Mouse (Mus musculus) limb, embryonic 10.5 days (tissue): ENCODE results near the gene AA986860. TPM values are rescaled to one million over a fixed set of nuclear protein-coding genes. Genes with fewer than 3 reads are reported as not detected.
A peak's percentile ranks its signal among the peaks of the same experiment; 100 is the strongest.

Source experiments
- DNase-seq: peaks from one replicate; pipeline ENCODE4 v3.0.0-alpha.2; 2017; ENCODE audit warnings: low spot score
- H3K27ac ChIP-seq: fragments of 300-500 bp; sonication (generic); 2 replicates; pipeline ENCODE4 v1.5.1; 2016; ENCODE audit warnings: mild to moderate bottlenecking
- H3K27me3 ChIP-seq: fragments of 300-500 bp; sonication (generic); 2 replicates; pipeline ENCODE4 v1.6.1; 2016; ENCODE audit warnings: low read depth, mild to moderate bottlenecking; ENCODE audit not compliant: poor library complexity, severe bottlenecking
- H3K36me3 ChIP-seq: fragments of 300-500 bp; sonication (generic); 2 replicates; pipeline ENCODE4 v1.6.1; 2016; ENCODE audit warnings: mild to moderate bottlenecking, moderate library complexity
- H3K4me1 ChIP-seq: fragments of 300-500 bp; sonication (generic); 2 replicates; pipeline ENCODE4 v1.6.1; 2016
- H3K4me3 ChIP-seq: fragments of 300-500 bp; sonication (generic); 2 replicates; pipeline ENCODE4 v1.5.1; 2016; ENCODE audit warnings: mild to moderate bottlenecking, moderate library complexity
- H3K9me3 ChIP-seq: fragments of 300-500 bp; sonication (generic); replicated peaks from 2 replicates; pipeline ENCODE4 v1.6.1; 2016; ENCODE audit warnings: mild to moderate bottlenecking
- WGBS: fragments of 180-500 bp; shearing (Covaris S2); methylation state at CpG from one replicate; pipeline ENCODE4 v1.1.7; 2016; 5-methylcytosine and 5-hydroxymethylcytosine counted together
- polyA plus RNA-seq: library from polyadenylated mRNA; unstranded; fragments of >200 nt; fragmentation: Nextera tagmentation; extraction: Ambion mirVana; gene quantifications from 2 replicates; pipeline ENCODE4 v1.2.1, GENCODE M21; 2016

The AA986860 gene
- polyA plus RNA-seq, 1 experiment from 2014 or later: 0.38 TPM

DNA sequence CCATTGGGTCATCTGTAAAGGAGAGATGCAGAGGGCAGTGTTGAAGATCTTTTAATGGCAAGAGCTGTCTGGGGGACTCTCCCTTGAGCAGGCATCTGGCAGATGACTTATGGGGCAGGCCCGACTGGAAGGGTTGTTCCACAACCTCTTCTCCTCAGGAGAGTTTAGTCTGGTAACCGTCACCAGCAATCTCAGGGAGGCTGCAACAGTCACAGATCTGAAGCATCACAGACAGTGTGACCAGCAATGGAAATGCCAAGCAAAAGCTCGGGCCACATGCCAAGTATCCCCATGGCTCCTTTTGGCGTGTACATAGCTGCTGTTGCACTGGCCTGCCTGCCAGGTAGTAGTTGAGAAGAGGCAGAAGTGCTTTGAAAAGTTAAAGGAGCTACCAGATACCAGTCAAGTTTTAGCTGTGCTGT lies 8.5 kb downstream of the AA986860 start:
- Histone ChIP-seq H3K36me3 (no peaks in the 10 kb centered on the region), H3K27ac (no peak overlapping the region), H3K9me3 (no peaks in the 10 kb centered on the region), H3K27me3 (0 out of 2 replicates have a peak, but pooled peaks cover 3% of the 10 kb centered on the region), H3K4me1 (peaks cover 9% of the 10 kb centered on the region; the same call in 1 of the 2 replicates), H3K4me3 (no peak overlapping the region)
- DNase-seq: no peak
- 70% methylated on average over 4 of the region's 4 CpGs for WGBS

GRCm38 (mm10) chr1:130740781-130741720 lies 9.3 kb downstream of the AA986860 start:
- H3K36me3 ChIP-seq: no peaks in the 10 kb centered on the region
- peaks cover 9% of the 10 kb centered on the region; the same call in 1 of the 2 replicates for H3K4me1 ChIP-seq
- H3K27ac ChIP-seq: peak overlapping the region; percentile 53
- 69% methylated on average over 15 of the region's 15 CpGs for WGBS
- 0 out of 2 replicates have a peak, but pooled peaks cover 3% of the 10 kb centered on the region for H3K27me3 ChIP-seq
- no peak for DNase-seq
- 0 out of 2 replicates have a peak overlapping the region, but pooled peaks have one; percentile 8 for H3K4me3 ChIP-seq
- H3K9me3 ChIP-seq: no peaks in the 10 kb centered on the region

DNA sequence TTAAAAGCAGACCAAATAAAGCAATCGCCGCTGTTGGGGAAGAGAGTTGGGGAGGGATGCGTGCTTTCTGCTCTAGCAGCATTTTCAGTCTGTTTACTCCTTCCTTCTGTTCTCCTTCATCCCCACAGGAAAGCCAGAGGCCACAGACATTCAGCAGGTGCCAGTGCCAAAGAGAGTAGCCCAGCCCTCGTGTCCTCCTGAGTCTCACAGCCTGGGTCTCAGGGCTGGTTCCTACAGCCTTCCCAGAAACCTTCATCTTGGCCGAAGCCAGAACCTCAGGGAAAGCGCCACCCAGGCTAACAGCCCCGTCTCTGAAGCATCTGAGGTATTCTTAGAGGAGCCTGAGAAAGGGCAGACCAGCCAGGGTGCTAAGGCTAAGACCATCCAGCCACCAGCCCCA lies 10.4 kb downstream of the AA986860 start:
- Histone ChIP-seq H3K27ac (peak overlapping the region; percentile 19; the same call in 1 of the 2 replicates), H3K4me3 (no peak overlapping the region)
- 89% methylated on average over 7 of the region's 7 CpGs for WGBS

GRCm38 (mm10) chr1:130743775-130744174 lies 12.0 kb downstream of the AA986860 start:
- H3K4me1 ChIP-seq: 0 out of 2 replicates have a peak, but pooled peaks cover 4% of the 10 kb centered on the region
- H3K4me3 ChIP-seq: no peak overlapping the region
- no peak for DNase-seq
- 91% methylated on average over 1 of the region's 1 CpGs for WGBS
- H3K36me3 ChIP-seq: no peaks in the 10 kb centered on the region
- no peaks in the 10 kb centered on the region for H3K27me3 ChIP-seq
- no peaks in the 10 kb centered on the region for H3K9me3 ChIP-seq
- H3K27ac ChIP-seq: no peak overlapping the region

More for the DNA sequence above, 10.4 kb downstream of the AA986860 start:
- Histone ChIP-seq H3K36me3 (no peaks in the 10 kb centered on the region), H3K9me3 (no peaks in the 10 kb centered on the region), H3K4me1 (peaks cover 9% of the 10 kb centered on the region; the same call in 1 of the 2 replicates), H3K27me3 (0 out of 2 replicates have a peak, but pooled peaks cover 3% of the 10 kb centered on the region)
- DNase-seq: no peak

DNA sequence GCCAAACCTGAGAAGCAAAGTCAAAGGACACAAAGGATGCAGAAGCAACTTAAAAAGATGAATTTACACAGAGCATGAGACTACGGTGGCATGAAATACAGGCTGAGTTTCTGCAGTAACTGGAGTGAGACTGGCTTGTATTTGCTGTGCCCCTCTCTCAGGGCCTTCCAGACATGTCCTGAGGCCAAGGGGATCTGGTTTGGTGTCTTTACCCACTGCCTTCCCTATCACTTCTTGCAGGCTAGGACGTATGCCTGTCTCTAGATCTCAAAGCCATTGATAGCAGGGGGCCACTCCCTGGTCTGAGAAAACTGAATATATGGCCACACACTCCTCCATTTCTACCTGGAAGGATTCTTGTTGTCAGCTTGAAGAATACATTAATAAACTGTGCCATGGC lies 12.4 kb downstream of the AA986860 start:
- Histone ChIP-seq H3K4me3 (no peak overlapping the region), H3K9me3 (no peaks in the 10 kb centered on the region), H3K36me3 (no peaks in the 10 kb centered on the region), H3K27ac (no peak overlapping the region), H3K27me3 (no peaks in the 10 kb centered on the region), H3K4me1 (0 out of 2 replicates have a peak, but pooled peaks cover 4% of the 10 kb centered on the region)
- DNase-seq: no peak
- WGBS: 89% methylated on average over 2 of the region's 2 CpGs

GRCm38 (mm10) chr1:130744961-130745360 lies 13.2 kb downstream of the AA986860 start:
- no peaks in the 10 kb centered on the region for H3K9me3 ChIP-seq
- no peak for DNase-seq
- H3K36me3 ChIP-seq: no peaks in the 10 kb centered on the region
- 92% methylated on average over 5 of the region's 5 CpGs for WGBS
- no peak overlapping the region for H3K27ac ChIP-seq
- H3K4me3 ChIP-seq: no peak overlapping the region
- H3K27me3 ChIP-seq: no peaks in the 10 kb centered on the region
- H3K4me1 ChIP-seq: 0 out of 2 replicates have a peak, but pooled peaks cover 4% of the 10 kb centered on the region

- H3K27ac ChIP-seq: no peak overlapping the region
- H3K4me3 ChIP-seq: no peak overlapping the region
- H3K36me3 ChIP-seq: no peaks in the 10 kb centered on the region
- 0 out of 2 replicates have a peak, but pooled peaks cover 4% of the 10 kb centered on the region for H3K4me1 ChIP-seq
- H3K27me3 ChIP-seq: no peaks in the 10 kb centered on the region
- WGBS: 97% methylated on average over 3 of the region's 3 CpGs
- H3K9me3 ChIP-seq: no peaks in the 10 kb centered on the region
- no peak for DNase-seq
These were observed 13.8 kb downstream of the AA986860 start for GRCm38 (mm10) chr1:130745591-130745990.

GRCm38 (mm10) chr1:130746819-130747218 lies 15.0 kb downstream of the AA986860 start:
- no peaks in the 10 kb centered on the region for H3K4me1 ChIP-seq
- H3K36me3 ChIP-seq: no peaks in the 10 kb centered on the region
- H3K4me3 ChIP-seq: no peak overlapping the region
- no peak overlapping the region for H3K27ac ChIP-seq
- H3K27me3 ChIP-seq: no peaks in the 10 kb centered on the region
- DNase-seq: no peak
- no peaks in the 10 kb centered on the region for H3K9me3 ChIP-seq
- WGBS: 87% methylated on average over 3 of the region's 3 CpGs

DNA sequence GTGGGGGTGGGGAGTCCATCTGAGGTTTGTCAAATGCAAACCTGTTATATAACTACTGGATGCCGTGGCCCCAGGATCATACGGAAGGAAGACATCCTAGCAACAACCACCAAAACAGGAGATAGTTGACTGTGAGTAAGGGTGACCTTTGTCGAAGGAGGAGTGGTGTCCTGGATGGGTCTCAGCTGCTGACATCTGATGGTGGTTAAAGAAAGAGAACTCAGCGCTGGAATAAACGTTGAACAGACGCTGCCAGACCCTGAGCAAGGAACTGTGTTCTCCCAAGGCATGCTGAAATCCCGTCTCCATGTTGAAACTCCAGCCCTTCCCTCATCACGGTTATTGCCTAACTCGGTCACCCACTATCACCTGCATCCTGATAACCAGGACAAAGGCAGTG lies 27.9 kb downstream of the AA986860 start:
- H3K4me1 ChIP-seq: no peaks in the 10 kb centered on the region
- H3K27me3 ChIP-seq: no peaks in the 10 kb centered on the region
- WGBS: 82% methylated on average over 9 of the region's 9 CpGs
- no peak overlapping the region for H3K4me3 ChIP-seq
- no peaks in the 10 kb centered on the region for H3K9me3 ChIP-seq
- no peak overlapping the region for H3K27ac ChIP-seq
- H3K36me3 ChIP-seq: no peaks in the 10 kb centered on the region
- no peak for DNase-seq

DNA sequence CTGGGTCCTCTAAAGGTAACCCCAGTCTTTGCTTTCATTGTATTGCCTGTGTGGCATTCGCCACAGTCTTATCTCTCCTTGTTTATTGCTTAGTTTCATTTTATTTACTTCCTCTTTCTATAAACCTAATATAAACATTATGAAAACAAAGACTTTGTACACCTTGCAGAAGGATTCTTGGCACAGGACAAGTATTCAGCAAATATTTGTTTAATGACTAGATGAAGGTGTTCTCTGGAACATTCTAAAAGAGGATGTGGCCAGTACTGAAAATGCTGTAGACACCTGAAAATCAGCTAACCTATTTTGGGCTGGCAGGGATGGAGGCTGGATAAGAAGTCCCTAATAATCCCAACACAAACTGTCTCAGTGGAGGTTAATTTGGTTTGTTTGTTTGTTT lies 29.8 kb downstream of the AA986860 start:
- no peaks in the 10 kb centered on the region for H3K27me3 ChIP-seq
- no peak for DNase-seq

DNA sequence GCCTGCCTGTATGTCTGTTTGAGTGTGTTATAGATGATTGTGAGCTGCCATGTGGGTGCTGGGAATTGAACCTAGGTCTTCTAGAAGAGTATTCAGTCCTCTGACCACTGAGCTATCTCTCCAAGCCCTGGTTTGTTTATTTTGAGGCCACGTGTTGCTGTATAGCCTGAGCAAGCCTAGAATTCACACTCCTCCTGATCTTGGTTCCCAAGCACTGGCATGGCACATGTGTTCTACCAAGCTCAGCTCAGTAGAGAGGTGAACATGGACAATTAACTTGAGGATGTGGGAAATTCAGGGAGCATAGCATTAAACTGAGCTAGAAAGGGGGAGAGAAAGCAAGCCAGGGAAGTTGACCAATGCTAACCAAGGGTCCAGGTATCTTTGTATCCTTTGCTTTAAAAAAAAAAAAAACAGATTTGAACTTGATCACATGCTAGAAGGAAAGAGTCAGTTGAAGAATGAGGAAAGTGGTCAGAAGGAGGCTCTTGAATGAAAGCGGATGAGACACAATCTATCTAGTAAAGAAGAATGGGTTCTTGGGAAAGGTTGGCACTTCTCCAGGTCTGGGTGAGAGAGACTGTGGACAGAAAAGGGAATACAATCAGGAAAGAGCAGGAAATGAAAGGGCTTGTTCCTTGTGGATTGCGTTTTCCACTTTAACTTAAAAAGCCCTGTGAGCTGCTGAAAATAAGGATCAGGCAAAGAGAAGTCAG lies 30.4 kb downstream of the AA986860 start:
- H3K27ac ChIP-seq: no peak overlapping the region
- H3K27me3 ChIP-seq: no peaks in the 10 kb centered on the region
- 91% methylated on average over 3 of the region's 3 CpGs for WGBS
- H3K9me3 ChIP-seq: no peaks in the 10 kb centered on the region
- H3K4me1 ChIP-seq: no peaks in the 10 kb centered on the region
- DNase-seq: no peak
- H3K4me3 ChIP-seq: no peak overlapping the region
- no peaks in the 10 kb centered on the region for H3K36me3 ChIP-seq

More for the DNA sequence above, 29.8 kb downstream of the AA986860 start:
- 83% methylated on average over 1 of the region's 1 CpGs for WGBS
- H3K36me3 ChIP-seq: no peaks in the 10 kb centered on the region
- H3K4me1 ChIP-seq: no peaks in the 10 kb centered on the region
- no peak overlapping the region for H3K27ac ChIP-seq
- no peaks in the 10 kb centered on the region for H3K9me3 ChIP-seq
- H3K4me3 ChIP-seq: no peak overlapping the region

DNA sequence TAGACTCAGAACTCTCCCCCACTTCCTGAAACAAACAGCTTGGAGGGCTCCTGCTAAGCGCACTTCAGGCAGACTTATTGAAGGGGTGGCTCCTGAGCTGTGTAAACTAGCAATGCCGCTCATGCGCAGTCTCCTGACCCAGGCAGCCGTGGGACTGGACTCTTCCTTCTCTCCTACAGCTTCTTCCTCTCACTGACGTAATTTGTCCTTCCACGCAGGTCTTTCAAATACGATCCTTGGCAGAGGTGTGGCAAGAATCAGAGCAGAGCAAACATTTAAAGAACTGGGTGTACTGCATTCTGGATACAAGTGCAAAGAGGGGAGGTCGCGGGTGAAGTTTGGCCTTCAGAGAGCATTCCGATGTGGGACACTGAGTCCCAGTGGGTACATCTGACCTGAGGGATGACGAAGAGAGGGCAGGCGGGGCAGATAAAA lies 32.3 kb downstream of the AA986860 start:
- DNase-seq: no peak
- Histone ChIP-seq H3K9me3 (no peaks in the 10 kb centered on the region), H3K27me3 (no peaks in the 10 kb centered on the region), H3K4me3 (no peak overlapping the region), H3K36me3 (no peaks in the 10 kb centered on the region), H3K27ac (no peak overlapping the region), H3K4me1 (no peaks in the 10 kb centered on the region)
- 89% methylated on average over 12 of the region's 12 CpGs for WGBS

DNA sequence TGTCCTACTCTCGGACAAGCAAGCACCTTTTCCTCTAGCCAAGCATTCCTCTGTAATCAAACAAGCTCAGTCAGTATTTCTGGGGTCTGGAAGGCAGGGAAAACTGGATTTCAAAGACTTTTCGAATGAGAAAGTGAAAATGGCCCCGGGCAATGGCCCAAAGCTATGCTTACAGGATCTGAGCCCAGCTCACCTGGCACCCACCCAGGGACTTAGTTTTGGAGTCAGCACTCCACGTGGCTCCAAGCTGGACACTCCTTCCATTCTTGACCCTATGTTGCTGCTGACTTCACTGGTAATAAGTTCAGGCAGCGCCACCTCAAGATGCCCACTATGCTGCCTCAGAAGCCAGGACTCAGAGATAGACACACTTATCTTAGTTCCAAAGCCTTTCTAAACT lies 35.3 kb downstream of the AA986860 start:
- no peaks in the 10 kb centered on the region for H3K4me1 ChIP-seq
- no peak overlapping the region for H3K4me3 ChIP-seq
- H3K9me3 ChIP-seq: no peaks in the 10 kb centered on the region
- no peak overlapping the region for H3K27ac ChIP-seq
- DNase-seq: no peak
- H3K27me3 ChIP-seq: no peaks in the 10 kb centered on the region
- WGBS: 81% methylated on average over 5 of the region's 5 CpGs
- H3K36me3 ChIP-seq: no peaks in the 10 kb centered on the region
